Mouse (Mus musculus) T-helper 1 cell (primary cell): ENCODE data around the gene Olfr68.
"Not testable (repeated sequence)": the region's sequence is repeated elsewhere in the genome, so short reads cannot be mapped to it uniquely, and the experiment has no call there.

ENCODE experiments used
- in situ Hi-C: fragments of 300-600 bp; cut with MboI, MseI; formaldehyde crosslinking; loops from one replicate; pipeline ENCODE4 v1.15.1; 2025; ENCODE audit warnings: high pct_unique_total_duplicates

Olfr68 gene

GRCm38 (mm10) chr7:103779598-103779997, at the start of gene Olfr68:
Olfr68 (minus strand) TSS chr7:103779698.
- in situ Hi-C loops: no loop called here

GRCm38 (mm10) chr7:103827808-103828207, 48.3 kb upstream of the Olfr68 start, which contains the start of gene Hbb-bs:
Hbb-bs (minus strand) TSS chr7:103828096.
- in situ Hi-C loops: no loop called here

- in situ Hi-C loops: not testable (repeated sequence)
Measured at GRCm38 (mm10) chr7:103827139-103827538, 47.6 kb upstream of the Olfr68 start.

- in situ Hi-C loops: no loop called here
Measured at GRCm38 (mm10) chr7:103826255-103826887, 46.9 kb upstream of the Olfr68 start.

GRCm38 (mm10) chr7:103825536-103826254, 46.2 kb upstream of the Olfr68 start:
- in situ Hi-C loops: no loop called here

- in situ Hi-C loops: no loop called here
Measured at GRCm38 (mm10) chr7:103824597-103824996, 45.1 kb upstream of the Olfr68 start.

GRCm38 (mm10) chr7:103815085-103815484, 35.6 kb upstream of the Olfr68 start:
- in situ Hi-C loops: not testable (repeated sequence)

- in situ Hi-C loops: no loop called here
Measured at GRCm38 (mm10) chr7:103813766-103814165, 34.3 kb upstream of the Olfr68 start, which contains the start of gene Hbb-bt. Hbb-bt (minus strand) TSS chr7:103813996.

- in situ Hi-C loops: not testable (repeated sequence)
Measured at GRCm38 (mm10) chr7:103813152-103813551, 33.7 kb upstream of the Olfr68 start.

- in situ Hi-C loops: no loop called here
Measured at GRCm38 (mm10) chr7:103812174-103812573, 32.7 kb upstream of the Olfr68 start.

GRCm38 (mm10) chr7:103811223-103811845, 31.8 kb upstream of the Olfr68 start:
- in situ Hi-C loops: no loop called here

- in situ Hi-C loops: no loop called here
Measured at GRCm38 (mm10) chr7:103810746-103811145, 31.2 kb upstream of the Olfr68 start.

- in situ Hi-C loops: no loop called here
Measured at GRCm38 (mm10) chr7:103810296-103810695, 30.8 kb upstream of the Olfr68 start.

GRCm38 (mm10) chr7:103809801-103810155, 30.3 kb upstream of the Olfr68 start:
- in situ Hi-C loops: no loop called here

GRCm38 (mm10) chr7:103808971-103809800, 29.7 kb upstream of the Olfr68 start:
- in situ Hi-C loops: no loop called here

- in situ Hi-C loops: not testable (repeated sequence)
Measured at GRCm38 (mm10) chr7:103808120-103808519, 28.6 kb upstream of the Olfr68 start.

- in situ Hi-C loops: no loop called here
Measured at GRCm38 (mm10) chr7:103806856-103807255, 27.4 kb upstream of the Olfr68 start.

GRCm38 (mm10) chr7:103792669-103793388, 13.3 kb upstream of the Olfr68 start:
- in situ Hi-C loops: no loop called here

- in situ Hi-C loops: no loop called here
Measured at GRCm38 (mm10) chr7:103791721-103792120, 12.2 kb upstream of the Olfr68 start, which contains the start of gene Olfr67. Olfr67 (minus strand) TSS chr7:103791821.

GRCm38 (mm10) chr7:103777652-103778051, 1.8 kb downstream of the Olfr68 start:
- in situ Hi-C loops: not testable (repeated sequence)

- in situ Hi-C loops: no loop called here
Measured at GRCm38 (mm10) chr7:103771494-103771893, 8.0 kb downstream of the Olfr68 start, which contains the start of gene Olfr69. Olfr69 (minus strand) TSS chr7:103771594.
